Mouse (Mus musculus) kidney, adult 18-20 months (tissue): ENCODE results near the gene Cish.
"Not testable (repeated sequence)": the region's sequence is repeated elsewhere in the genome, so short reads cannot be mapped to it uniquely, and the experiment has no call there.

Experiments
- DNase-seq: peaks from one replicate; pipeline ENCODE4 v3.0.0; 2021

Cish gene

DNA sequence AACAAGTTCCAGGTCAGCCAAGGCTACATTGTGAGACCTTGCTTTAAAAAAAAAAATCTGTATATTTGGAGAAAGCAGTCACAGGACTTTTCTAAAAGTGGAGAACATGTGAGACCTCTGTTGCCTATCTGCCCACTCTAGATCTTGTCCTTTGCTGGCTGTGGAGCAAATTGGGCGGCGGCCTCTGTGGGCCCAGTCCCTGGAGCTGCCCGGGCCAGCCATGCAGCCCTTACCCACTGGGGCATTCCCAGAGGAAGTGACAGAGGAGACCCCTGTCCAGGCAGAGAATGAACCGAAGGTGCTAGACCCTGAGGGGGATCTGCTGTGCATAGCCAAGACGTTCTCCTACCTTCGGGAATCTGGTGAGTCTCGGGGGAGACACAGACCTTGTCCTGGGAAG lies 4.0 kb downstream of the Cish start:
- no peak for DNase-seq

DNA sequence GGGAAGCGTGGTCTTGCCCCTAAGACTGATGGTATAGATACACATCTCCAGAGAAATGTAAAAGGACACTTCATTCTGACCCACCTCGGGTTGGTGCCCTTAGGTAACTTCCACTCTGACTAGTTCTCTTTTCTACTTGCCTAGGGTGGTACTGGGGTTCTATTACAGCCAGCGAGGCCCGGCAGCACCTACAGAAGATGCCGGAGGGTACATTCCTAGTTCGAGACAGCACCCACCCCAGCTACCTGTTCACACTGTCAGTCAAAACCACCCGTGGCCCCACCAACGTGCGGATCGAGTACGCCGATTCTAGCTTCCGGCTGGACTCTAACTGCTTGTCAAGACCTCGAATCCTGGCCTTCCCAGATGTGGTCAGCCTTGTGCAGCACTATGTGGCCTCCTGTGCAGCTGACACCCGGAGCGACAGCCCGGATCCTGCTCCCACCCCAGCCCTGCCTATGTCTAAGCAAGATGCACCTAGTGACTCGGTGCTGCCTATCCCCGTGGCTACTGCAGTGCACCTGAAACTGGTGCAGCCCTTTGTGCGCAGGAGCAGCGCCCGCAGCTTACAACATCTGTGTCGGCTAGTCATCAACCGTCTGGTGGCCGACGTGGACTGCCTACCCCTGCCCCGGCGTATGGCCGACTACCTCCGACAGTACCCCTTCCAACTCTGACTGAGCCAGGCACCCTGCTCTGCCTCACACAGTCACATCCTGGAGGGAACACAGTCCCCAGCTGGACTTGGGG lies 4.6 kb downstream of the Cish start:
- no peak for DNase-seq

DNA sequence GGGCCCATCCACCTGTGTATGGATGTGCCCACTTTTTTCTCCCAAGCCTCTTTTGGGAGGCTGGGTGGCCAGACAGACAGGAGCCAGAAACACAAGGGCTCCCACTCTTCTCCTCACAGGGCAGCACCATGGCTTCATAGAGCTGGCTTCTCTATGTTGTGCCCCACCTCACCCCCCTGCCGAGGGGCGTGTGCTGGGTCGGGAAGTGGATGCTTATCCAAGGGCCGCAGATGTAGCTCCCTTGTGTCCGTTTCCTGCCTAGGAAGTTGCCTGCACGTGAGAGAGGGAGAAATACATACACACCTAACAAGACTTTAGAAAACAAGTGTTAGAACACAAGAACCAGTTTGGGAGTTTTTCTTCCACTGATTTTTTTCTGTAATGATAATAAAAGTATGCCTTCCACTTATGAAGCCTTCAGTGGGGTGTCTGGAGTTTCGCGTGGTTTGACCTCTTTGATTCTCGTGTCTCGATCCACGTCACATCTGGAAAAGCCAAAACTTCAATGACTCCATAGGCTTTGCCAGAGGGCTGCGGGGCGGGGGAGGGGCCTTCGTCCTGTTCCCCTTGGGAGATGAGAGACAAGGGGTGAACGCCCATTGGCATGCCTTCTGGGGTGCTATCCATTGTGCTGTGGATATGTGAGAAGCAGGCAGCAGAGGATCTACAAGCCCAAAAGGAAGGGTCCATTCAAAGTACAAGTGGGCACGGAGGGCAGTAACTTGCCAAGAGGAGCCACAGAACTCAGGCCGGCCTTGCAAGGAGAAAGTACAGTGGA lies 5.9 kb downstream of the Cish start:
- DNase-seq = no peak

DNA sequence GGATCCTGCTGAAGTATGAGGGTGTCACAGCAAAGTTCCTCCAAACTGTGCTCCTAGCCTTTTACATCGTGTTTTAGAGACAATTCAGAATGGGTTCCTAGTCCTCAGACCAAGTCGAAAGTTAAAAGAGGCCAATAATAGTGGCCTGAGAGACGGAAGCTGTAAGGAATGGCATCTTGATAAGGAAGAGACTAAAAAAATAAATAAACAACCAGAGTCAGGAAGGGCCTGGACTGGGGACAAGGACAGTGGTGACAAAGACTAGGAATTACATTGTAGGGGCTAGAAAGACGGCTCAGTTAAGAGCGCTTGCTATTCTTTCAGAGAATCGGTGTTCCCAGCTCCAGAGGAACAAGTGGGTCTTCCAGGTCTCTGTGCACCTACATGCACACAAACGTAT lies 6.8 kb downstream of the Cish start:
- DNase-seq = no peak

DNA sequence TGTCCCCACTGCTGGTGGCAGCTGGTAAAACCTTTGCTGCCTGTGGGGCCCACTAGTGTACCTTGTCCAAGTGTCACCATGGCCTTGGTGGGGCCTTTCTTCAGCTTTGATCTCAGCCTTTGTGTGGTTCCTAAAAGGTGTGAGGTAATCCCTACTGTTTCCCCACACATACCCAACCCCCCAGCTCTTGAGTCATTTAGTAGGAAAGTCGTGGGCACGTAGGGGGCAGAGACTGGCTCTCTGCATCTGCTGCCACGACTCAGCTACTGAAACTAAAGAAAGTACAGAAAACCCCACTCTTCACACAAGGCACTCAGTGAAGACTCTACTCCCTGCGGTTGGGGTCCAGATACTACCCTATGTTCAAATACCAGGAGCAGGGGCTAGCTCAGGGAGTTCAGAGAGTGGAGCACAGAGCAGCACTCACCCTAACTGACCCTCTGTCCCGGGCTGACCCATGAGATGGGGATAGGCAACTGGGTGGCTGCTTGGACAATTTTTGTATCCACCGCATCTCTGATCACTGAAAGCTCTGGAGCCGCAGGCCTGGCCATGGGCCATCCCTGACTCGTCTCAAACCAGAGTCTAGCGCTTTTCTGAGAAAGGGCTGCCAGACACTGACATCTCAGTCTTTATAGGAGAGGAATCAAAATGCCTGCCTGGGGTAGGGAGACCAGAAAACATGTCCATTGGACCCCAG lies 7.4 kb downstream of the Cish start:
- no peak for DNase-seq

DNA sequence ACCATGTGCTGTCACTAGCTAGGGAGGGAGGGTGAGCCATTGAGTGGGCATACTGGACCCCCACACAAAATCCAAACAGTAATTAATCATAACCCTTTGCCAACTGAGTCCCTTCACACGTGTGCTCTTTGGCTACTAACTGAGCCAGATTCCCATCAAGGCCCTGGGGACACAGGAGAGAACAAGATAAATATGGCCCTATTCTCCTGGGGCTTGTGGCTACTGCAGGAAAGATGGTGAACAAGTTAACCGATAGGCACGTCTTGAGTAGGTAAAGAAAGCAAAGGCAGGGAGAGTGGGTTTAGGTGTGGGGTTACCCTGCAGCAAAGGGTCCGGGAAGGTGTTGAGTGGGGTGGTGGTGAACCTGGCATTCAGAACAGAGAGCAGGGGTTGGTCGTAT lies 8.1 kb downstream of the Cish start:
- no peak for DNase-seq

DNA sequence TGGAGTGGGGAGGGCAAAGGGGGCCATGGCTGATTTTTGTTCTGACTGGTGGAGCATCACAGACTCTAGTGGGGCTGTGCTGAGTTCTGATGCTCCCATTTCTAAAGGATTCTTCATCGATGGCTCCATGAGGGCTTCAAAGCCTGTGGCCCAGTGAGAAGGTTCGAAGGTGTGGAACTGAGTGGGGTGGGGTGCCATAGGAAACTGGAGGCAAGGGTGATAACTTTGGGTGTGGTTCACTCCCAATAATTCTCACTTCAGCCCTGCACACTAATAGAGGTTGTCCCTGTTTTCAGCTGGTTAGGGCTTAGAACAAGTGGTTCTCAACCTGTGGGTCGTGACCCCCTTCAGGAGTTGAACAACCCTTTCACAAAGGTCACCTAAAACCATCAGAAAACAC lies 8.6 kb downstream of the Cish start:
- no peak for DNase-seq

DNA sequence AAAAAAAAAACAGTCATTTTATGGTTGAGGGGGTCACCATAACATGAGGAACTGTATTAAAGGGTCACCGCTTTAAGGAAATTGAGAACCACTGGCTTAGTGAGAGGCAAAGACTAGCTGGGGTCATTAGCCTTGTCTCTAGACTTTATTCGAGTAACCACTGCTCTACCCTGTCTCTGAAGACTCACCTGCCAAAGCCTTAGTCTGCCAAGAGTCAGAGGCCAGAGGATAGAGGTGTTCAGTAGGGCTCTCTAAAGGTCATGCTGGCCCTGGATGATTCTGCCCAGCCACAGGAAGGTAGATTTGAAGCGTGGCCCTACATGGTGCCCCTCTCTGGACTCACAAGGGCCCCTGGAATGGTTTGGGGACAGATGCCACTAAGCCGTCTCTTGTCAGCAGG lies 9.2 kb downstream of the Cish start:
- DNase-seq = no peak

DNA sequence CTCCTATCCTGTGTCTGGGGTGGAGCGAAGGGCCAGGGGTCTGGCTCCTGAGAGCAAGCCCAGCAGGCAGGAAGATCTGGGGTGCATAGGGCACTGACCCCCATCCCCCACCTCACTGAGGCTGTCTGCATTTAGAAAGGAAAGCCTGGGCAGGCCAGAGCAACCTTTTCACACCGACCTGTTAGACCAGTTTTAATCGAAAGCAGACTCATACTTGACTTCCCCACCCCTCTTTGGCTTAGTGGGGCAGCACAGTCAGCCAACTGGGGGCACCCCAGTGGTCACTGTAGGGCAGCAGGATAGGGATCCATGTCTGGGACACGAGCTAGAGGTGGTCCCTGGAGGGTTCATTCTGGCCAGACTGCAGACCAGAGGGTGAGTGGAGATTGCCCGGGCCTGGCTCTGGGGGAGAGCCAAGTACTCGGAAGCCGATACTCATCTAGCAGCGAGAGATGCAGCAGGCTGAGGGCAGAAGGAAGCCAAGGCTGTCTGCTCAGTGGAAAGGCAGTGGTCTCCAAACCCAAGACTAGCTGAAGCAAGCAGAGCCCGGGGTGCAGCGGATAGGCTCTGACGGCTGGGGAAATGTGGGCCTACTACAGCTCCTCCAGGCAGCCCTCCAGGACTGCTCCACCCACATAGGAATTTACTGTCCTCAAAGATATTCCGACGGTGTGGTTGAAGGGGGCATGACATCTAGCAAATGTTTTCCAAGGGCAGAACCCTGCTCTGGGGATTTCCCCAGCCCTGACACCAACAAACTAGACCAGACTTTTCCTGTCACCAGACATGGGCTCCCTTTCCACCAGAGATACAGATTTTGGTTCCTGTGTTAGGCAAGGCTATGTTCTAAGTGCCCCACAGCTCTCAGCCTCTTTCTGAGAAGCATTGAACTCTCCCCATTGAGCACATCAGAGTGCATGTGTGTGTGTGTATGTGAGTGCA lies 10.0 kb downstream of the Cish start:
- peak; percentile 68 for DNase-seq

DNA sequence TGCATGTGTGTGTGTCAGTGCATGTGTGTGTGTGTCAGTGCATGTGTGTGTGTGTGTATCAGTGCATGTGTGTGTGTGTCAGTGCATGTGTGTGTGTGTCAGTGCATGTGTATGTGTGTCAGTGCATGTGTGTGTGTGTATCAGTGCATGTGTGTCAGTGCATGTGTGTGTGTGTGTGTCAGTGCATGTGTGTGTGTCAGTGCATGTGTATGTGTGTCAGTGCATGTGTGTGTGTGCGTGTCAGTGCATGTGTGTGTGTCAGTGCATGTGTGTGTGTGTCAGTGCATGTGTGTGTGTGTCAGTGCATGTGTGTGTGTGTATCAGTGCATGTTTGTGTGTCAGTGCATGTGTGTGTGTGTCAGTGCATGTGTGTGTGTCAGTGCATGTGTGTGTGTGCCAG lies 10.8 kb downstream of the Cish start:
- DNase-seq = not testable (repeated sequence)

DNA sequence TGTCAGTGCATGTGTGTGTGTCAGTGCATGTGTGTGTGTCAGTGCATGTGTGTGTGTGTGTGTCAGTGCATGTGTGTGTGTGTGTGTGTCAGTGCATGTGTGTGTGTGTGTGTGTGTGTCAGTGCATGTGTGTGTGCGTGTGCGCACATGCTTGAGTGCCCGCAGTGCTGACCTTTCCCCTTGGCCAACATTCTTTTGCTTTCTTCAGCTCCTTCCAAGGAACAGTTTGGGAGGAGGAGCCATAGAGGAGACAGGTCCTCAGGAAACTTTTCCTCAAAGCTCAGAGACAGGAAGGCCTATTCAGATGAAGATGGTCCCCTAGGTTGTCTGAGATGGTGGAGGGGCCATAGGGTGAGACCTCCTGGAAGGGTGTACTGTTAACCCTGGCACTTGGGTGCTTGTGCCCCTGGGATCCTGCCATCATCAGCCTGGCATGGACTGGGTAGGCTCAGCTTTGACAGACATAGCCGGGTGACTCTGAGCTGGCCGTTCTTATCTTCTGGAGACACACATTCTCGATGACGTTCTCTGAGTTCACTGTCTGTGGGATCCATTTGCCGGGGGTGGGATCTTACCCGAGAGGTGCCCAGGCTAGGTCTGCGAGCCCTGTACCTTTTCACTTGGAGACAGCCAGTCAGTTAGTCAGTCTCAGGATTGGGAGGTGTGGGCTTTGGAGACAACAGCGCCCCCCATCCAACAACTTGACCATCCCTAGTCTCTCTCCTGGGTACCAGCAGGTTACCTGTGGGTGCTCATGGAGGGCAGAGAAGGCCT lies 11.5 kb downstream of the Cish start:
- peak; percentile 54 for DNase-seq

DNA sequence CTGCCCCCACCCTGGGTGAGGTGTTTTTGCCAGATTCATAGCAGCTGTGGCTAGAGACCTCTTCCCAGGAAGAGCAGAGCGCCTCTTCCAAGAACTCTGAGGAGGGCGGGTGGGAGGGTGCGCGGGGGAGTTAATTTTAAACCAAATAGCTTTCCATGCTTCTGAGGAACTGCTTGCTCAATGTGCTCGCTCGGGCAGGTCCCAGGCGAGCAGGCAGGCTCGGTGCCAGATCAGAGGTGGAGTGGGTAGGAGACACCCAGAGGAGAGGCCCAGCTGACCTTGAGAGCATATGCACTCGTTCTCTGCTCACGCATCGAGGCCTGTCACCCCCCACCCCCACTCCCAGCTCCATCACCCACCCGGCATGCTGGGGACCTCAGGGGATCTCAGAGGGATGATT lies 12.1 kb downstream of the Cish start:
- DNase-seq = peak; percentile 93

DNA sequence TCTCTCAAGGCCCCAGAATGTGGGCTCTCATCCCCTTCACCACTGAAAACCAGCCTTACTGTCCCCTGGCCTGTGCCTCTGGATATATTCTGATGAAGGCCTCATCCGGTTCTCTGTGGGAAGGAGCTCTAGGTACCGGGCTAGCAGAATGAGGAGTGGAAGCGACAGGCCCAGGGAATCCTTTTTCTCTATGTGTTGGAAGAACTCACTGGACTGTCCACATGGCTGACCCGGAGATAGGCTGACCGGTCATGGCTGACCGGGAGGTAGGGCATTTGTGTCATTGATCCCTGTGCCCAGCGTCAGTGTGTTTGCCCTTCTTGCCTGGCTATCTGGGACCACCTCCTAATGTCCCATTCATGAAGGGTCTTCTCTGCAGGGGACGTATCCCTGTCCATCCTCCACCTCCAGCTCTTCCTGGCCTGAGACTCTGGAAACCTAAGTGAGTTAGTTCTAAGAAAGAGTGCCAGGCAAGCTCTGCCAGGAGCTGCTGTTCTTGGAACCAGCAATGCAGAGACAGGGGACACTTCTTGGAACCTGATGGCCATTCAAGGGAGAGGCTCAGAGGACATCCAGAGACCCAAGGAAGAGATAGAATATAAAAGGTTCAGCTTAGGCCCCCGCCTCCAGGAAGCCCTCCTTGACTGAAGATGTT lies 12.6 kb downstream of the Cish start:
- peak; percentile 57 for DNase-seq

DNA sequence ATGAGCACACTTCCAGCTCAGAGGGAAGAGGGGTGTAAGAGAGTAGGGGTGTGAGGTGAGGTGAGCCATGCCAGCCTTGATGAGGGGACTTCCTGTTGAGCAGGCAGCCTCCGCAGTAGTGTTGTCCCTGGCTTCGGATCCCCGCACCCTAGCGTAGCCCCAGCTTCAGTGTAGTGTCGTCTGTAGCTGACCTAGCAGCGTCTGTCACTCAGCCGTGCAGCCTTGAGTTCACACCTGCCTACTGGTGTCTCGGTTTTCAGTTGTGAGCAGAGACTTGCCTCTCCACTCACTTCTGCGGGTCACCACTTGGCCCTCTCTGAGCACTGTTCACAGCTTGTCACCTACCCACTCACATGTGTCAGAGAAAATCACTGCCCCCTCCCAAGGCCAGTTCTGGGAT lies 13.3 kb downstream of the Cish start:
- no peak for DNase-seq

DNA sequence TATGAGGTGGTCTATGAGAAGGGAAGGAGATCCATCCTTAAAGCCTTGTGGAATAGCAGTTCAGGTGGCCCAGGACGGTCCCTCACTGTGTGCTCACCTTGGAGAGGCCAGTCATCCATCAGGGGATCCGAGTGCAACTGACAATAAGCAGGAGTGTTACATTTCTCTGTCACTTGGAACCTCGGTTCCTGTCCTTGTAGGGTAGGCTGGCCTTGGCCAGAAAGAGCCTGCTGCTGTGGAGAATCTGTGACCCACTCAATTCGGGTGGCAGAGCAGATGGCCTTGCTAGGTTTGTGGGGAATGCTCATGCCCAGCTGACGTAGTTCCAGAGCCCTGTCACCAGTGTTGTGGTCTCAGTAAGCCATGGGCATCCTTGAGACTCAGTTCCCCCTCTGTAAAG lies 13.8 kb downstream of the Cish start:
- DNase-seq = no peak

DNA sequence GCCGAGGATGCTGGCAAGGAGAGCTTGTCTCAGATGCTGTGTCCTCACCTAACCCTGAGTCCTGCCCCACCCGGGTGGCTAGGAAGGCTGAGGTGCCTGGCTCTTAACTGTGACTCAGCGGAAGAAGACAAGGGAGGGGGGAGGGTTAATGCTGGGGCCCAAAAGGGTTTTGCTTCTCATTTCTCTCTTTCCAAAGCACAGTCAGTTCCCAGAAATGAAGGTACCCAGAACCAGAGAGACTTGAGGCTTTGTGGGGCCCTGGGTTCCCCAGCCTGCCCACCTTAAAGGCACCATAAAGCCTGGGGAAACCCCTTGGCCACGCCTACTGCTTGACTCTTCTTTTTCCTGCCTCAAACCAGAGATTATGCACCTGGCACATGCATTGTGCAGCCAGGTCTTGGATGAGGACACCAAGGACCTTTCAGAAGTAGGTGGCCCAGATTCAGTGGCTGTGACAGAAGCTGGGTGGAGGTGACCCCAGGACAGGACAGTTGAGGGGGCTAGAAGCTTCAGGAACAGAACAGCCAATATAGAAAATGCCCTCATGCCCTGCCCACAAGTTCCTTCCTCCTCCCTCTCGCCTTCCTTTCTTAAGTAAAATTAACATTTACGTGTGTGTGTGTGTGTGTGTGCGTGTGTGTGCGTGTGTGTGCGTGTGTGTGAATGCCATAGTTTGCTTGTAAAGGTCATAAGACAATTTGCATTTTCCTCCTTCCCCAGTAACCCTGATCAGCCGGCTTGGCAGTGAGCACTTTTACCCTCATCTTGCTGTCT lies 17.2 kb downstream of the Cish start:
- DNase-seq = no peak

DNA sequence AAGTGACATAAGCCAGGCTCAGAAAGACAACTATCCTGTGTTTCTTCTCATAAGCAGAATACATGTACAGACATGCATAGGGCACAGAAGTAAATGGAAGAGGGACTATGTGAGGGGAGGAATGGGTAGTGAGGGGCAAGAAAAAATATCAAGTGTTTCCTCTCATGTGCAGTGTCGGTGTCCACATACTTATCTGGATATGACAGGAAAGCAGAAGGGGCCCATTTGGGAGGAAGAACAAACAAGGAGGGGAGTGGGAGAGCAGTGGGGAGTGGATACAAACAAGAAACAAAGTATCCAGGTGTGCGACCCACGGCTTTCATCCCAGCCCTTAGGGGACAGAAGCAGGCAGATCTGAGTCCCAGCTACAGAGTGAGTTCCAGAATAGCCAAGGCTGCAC lies 18.1 kb downstream of the Cish start:
- no peak for DNase-seq

DNA sequence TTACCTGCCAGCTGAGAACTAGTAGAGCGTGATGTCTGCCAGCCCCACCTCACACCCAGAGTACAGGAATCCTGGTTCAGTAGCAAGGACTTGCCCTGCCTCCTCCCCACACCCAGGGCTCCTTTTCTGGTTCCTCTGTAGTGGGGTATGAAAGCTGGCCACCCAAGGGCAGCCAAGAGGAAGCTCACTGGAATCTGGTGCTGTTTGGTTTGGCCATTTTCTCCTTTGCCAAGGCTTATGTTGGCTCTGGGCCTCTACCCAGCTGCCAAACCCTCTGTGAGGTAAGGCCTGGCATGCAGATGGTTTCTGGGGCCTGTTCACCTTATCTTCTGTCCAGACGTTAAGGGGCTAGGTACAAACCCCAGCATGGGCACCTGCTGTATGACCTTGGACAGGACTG lies 20.0 kb downstream of the Cish start:
- DNase-seq = peak; percentile 66

DNA sequence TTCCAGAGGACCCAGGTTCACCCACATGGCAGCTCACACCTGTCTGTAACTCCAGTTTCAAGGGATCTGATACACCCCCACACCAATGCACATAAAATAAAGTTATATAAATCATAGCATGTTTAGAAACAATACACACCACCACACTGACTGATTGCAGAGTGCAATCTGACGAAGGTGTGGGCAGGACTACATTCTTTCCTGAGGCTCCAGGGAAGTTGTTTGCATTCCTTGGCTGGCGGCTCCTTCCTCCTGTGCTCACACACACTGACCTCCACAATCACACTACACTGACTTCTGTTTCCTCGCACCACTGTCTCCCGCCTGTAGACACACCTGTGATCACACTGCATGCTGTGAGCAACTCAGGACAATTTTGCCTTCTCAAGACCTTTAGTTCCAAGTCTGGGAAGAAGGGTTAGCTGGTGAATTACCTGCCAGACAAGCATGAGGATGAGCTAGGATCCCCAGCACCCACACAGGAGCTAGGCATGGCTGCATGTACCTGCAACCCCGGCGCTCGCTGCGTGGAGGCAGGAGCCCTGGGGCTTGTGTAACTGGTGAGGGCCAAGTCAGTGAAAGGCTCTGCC lies 26.7 kb downstream of the Cish start:
- no peak for DNase-seq

DNA sequence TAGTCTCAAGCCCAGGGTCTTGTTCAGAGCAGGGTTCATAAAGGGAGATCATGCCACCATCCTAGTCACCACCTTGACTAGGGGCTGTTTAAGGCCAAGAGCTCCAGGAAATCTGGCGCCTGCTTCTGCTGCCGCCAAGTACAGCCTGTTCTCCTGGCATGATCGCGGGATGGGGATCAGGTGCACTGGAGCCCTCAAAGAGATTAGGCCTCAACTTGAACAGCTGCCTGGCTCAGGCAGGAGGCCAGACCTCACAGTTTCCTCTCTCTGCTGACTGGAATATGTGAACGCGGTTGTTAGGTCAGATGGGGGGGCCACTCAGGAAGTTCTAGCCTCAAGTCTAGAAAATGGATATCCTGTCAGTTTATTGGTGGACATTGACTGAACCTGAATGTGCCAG lies 27.7 kb downstream of the Cish start:
- DNase-seq = peak; percentile 70
